Mouse (Mus musculus) heart, embryonic 15.5 days (tissue): Measurements from ENCODE around the gene Vps4a. TPM values are rescaled to one million over a fixed set of nuclear protein-coding genes. Genes with fewer than 3 reads are reported as not detected.
"Not testable (repeated sequence)": the region's sequence is repeated elsewhere in the genome, so short reads cannot be mapped to it uniquely, and the experiment has no call there.

Experiments used
- ATAC-seq: fragments of 200-750 bp; cut with Nextera tagmentation; replicated peaks from 2 replicates; pipeline ENCODE4 v1.8.0; 2017; ENCODE audit warnings: low read depth, moderate TSS enrichment; ENCODE audit not compliant: insufficient number of reproducible peaks, insufficient read depth, low FRiP score
- H3K27ac ChIP-seq: fragments of 300-500 bp; sonication (generic); 2 replicates; pipeline ENCODE4 v1.5.1; 2015; ENCODE audit warnings: mild to moderate bottlenecking, inconsistent platforms
- H3K27me3 ChIP-seq: fragments of 300-500 bp; sonication (generic); 2 replicates; pipeline ENCODE4 v1.6.1; 2015; ENCODE audit warnings: inconsistent platforms
- H3K36me3 ChIP-seq: fragments of 300-500 bp; sonication (generic); 2 replicates; pipeline ENCODE4 v1.6.1; 2015; ENCODE audit warnings: mild to moderate bottlenecking, inconsistent platforms
- H3K4me1 ChIP-seq: fragments of 300-500 bp; sonication (generic); replicated peaks from 2 replicates; pipeline ENCODE4 v1.6.1; 2015; ENCODE audit warnings: inconsistent platforms
- H3K4me2 ChIP-seq: fragments of 300-500 bp; sonication (generic); 2 replicates; pipeline ENCODE4 v1.6.1; 2015; ENCODE audit warnings: inconsistent platforms, mild to moderate bottlenecking, moderate library complexity
- H3K4me3 ChIP-seq: fragments of 300-500 bp; sonication (generic); 2 replicates; pipeline ENCODE4 v1.5.1; 2015; ENCODE audit warnings: mild to moderate bottlenecking, inconsistent platforms
- H3K9ac ChIP-seq: fragments of 300-500 bp; sonication (generic); 2 replicates; pipeline ENCODE4 v1.6.1; 2015; ENCODE audit warnings: mild to moderate bottlenecking, inconsistent platforms
- H3K9me3 ChIP-seq: fragments of 300-500 bp; sonication (generic); replicated peaks from 2 replicates; pipeline ENCODE4 v1.6.1; 2016; ENCODE audit warnings: inconsistent platforms
- WGBS: fragments of 180-500 bp; shearing (Covaris S2); methylation state at CpG from one replicate; pipeline ENCODE4 v1.1.7; 2015; ENCODE audit warnings: mixed read lengths; 5-methylcytosine and 5-hydroxymethylcytosine counted together
- polyA plus RNA-seq: library from polyadenylated mRNA; unstranded; fragments of >200 nt; fragmentation: Nextera tagmentation; extraction: Ambion mirVana; gene quantifications from 2 replicates; pipeline ENCODE4 v1.2.1, GENCODE M21; 2015

Gene Vps4a
- polyA plus RNA-seq, 1 experiment from 2014 or later: 52.8 TPM

DNA sequence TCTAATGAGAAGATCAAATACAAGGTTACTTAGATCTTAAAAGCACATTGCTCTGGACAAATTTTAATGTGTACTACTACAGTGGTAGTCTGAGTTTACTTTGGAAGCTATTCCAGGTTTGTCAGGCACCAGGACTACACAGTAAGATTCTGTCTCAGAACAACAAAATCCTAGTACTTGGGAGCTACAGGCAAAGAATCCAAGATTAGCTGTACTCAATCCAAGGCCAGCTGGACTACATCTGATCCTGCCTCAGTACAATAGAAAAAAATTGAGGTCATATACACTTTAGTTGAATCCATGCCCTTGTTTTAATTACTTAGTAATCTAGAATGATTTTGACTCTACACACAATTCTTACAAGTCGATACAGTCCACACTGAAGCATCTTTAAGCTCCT lies 16.1 kb upstream of the Vps4a start:
- Histone ChIP-seq H3K36me3 (peaks cover 19% of the 10 kb centered on the region), H3K9me3 (no peaks in the 10 kb centered on the region), H3K4me2 (no peak overlapping the region), H3K4me1 (no peaks in the 10 kb centered on the region), H3K9ac (no peak overlapping the region), H3K4me3 (no peak overlapping the region), H3K27ac (no peak overlapping the region), H3K27me3 (no peaks in the 10 kb centered on the region)
- 84% methylated on average over 1 of the region's 1 CpGs for WGBS
- no peak for ATAC-seq

DNA sequence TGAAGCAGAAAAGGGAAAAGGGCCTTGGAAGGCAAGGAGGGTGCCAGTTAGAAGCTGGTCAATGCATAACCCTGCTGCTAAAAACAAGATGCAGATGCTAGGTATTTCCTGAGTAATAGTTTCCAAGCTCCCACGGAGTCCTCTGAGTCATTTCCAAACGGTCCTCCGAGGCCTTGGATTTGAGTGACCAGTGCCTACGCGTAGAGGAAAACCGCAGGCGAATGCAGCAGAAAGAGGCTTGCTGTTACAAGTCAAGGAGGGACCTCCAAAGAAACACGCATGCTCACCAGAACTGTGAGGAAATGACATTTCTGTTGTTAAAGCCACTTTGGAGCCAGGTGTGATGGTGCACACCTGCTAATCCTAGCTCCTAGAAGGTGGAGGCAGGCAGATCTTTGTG lies 7.5 kb upstream of the Vps4a start:
- Histone ChIP-seq H3K36me3 (no peaks in the 10 kb centered on the region), H3K4me3 (no peak overlapping the region), H3K27me3 (no peaks in the 10 kb centered on the region), H3K9ac (no peak overlapping the region), H3K9me3 (no peaks in the 10 kb centered on the region), H3K4me2 (no peak overlapping the region), H3K27ac (no peak overlapping the region), H3K4me1 (no peaks in the 10 kb centered on the region)
- 83% methylated on average over 8 of the region's 8 CpGs for WGBS
- no peak for ATAC-seq

DNA sequence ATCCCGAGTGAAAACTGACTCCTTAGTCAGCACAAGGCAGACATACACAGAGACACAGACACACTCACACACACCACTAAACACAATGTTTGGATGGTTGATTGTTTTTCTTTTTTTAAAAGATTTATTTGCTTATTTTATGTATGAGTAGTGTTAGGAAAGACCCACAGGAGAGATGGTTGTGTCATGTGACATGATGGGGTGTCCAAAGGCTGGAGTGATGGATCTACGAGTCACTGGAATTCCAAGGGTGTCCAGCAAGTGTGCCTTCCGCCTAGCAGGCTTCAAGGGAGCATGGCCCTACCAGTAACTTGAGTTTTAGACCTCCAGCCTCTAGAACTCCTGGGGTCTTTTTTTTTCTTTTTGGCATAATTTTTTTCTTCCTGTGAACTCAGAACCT lies 1.7 kb upstream of the Vps4a start:
- peaks cover 17% of the 10 kb centered on the region for H3K4me1 ChIP-seq
- no peaks in the 10 kb centered on the region for H3K36me3 ChIP-seq
- no peak overlapping the region for H3K27ac ChIP-seq
- no peaks in the 10 kb centered on the region for H3K27me3 ChIP-seq
- H3K9ac ChIP-seq: no peak overlapping the region
- ATAC-seq: no peak
- no peaks in the 10 kb centered on the region for H3K9me3 ChIP-seq
- no peak overlapping the region for H3K4me3 ChIP-seq
- H3K4me2 ChIP-seq: no peak overlapping the region
- 74% methylated on average over 3 of the region's 3 CpGs for WGBS

DNA sequence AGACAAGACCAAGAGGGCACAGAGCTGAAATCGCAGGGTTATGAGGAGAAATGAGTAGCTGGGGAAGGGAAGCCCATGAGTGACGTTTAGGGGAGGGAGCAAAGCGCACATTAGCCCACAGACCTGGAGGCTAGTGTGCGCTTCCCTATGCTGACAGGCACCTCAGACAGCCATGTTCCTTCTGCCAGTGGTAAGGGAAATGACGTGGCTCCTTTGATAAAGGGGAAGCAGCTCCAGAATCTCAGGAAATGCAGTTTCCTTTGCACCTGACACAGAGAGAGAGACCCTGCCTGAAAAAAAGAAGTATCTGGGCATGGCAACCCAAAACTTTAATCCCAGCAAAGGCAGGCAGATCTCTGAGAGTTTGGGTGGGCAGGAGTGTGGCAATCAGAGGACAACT lies 964 bp upstream of the Vps4a start:
- H3K27ac ChIP-seq: no peak overlapping the region
- H3K36me3 ChIP-seq: no peaks in the 10 kb centered on the region
- no peaks in the 10 kb centered on the region for H3K27me3 ChIP-seq
- no peak overlapping the region for H3K4me3 ChIP-seq
- H3K4me2 ChIP-seq: no peak overlapping the region
- H3K9ac ChIP-seq: no peak overlapping the region
- no peak for ATAC-seq
- H3K4me1 ChIP-seq: peaks cover 17% of the 10 kb centered on the region
- 65% methylated on average over 5 of the region's 5 CpGs for WGBS
- no peaks in the 10 kb centered on the region for H3K9me3 ChIP-seq

DNA sequence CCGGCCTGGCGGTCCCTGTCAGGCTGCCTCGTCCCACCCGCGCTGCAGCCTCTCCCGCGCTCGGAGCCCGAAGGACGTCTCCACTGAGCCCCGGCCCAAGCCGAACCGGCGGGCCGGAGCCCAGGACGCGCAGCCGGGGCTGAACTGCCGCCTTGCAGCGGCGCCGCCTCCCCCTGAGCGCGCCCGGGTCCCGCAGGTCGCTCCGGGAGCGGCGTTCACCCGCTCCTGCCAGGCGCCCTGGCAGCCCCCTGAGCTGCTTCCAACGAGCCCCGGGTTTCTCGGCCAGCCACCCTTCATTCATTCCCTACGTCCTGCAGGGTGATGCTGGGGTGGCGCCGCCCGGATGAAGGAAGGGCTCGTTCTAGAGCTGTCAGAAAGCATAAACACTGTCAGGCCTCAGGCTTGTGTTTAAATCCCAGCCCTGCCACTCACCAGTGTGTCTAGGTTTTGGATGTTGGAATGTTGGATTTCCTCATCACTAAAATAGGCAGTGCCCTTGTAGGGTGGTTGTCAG lies 612 bp downstream of the Vps4a start:
- H3K27me3 ChIP-seq: no peaks in the 10 kb centered on the region
- H3K4me1 ChIP-seq: peaks cover 22% of the 10 kb centered on the region
- peaks cover 4% of the 10 kb centered on the region for H3K36me3 ChIP-seq
- peak overlapping the region; percentile 88 for H3K4me2 ChIP-seq
- peak overlapping the region; percentile 85 for H3K9ac ChIP-seq
- H3K9me3 ChIP-seq: no peaks in the 10 kb centered on the region
- peak overlapping the region; percentile 98 for H3K4me3 ChIP-seq
- WGBS: under 1% methylated on average over 40 of the region's 40 CpGs
- peak; percentile 41; the same call in 1 of the 2 replicates for ATAC-seq
- H3K27ac ChIP-seq: peak overlapping the region; percentile 75

DNA sequence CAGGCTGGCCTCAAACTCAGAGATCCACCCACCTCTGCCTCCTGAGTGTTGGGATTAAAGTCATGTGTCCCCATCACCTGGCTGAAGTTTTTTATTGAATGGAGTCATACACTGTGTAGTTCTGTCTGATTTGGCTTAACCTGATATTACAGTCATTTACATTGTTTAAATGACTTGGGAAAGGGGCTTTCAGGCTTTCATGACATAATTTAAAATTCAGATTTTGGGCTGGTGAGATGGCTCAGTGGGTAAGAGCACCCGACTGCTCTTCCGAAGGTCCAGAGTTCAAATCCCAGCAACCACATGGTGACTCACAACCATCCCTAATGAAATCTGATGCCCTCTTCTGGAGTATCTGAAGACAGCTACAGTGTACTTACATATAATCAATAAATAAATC lies 2.6 kb downstream of the Vps4a start:
- H3K27me3 ChIP-seq, ATAC-seq, H3K9ac ChIP-seq, H3K9me3 ChIP-seq, H3K27ac ChIP-seq, H3K4me3 ChIP-seq, H3K4me2 ChIP-seq: not testable (repeated sequence)
- Histone ChIP-seq H3K36me3 (peaks cover 12% of the 10 kb centered on the region), H3K4me1 (peaks cover 23% of the 10 kb centered on the region)
- 96% methylated on average over 2 of the region's 2 CpGs for WGBS

DNA sequence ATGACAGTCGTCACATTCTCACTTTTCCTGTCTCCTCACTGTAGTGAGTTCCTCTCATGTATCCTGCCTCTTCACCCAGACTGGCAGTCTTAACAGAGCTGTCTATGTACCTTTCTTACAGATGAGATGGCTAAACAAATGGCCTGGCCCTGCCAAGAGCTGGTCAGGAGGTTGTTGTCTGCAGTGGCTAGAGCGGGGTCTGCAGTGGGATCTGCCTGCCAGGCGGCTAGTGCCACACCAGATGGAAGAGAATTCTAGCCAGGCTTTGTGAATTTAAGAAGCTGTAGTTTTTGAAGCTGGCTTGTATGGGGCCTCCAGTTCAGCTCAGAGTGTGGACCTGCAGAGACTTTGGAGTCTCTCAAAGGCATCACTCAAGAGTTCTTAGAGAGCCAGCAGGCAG lies 4.6 kb downstream of the Vps4a start:
- Histone ChIP-seq H3K4me1 (peaks cover 23% of the 10 kb centered on the region), H3K27ac (no peak overlapping the region), H3K9ac (no peak overlapping the region), H3K4me2 (no peak overlapping the region), H3K4me3 (no peak overlapping the region), H3K9me3 (no peaks in the 10 kb centered on the region), H3K36me3 (peaks cover 32% of the 10 kb centered on the region), H3K27me3 (no peaks in the 10 kb centered on the region)
- ATAC-seq: no peak
- WGBS: 89% methylated on average over 3 of the region's 3 CpGs

DNA sequence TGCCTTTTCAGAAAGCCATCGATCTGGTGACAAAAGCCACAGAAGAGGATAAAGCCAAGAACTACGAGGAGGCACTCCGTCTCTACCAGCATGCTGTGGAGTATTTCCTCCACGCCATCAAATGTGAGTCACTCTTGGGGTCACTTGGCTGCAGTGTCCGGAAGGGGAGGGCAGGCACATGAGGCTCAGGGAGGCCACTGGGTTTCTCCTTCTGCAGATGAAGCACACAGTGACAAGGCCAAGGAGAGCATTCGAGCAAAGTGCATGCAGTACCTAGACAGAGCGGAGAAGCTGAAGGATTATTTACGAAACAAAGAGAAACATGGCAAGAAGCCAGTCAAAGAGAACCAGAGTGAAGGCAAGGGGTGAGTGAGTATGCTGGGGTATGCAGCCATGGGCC lies 5.6 kb downstream of the Vps4a start:
- Histone ChIP-seq H3K9ac (no peak overlapping the region), H3K4me2 (no peak overlapping the region), H3K36me3 (peaks cover 41% of the 10 kb centered on the region), H3K4me3 (no peak overlapping the region), H3K9me3 (no peaks in the 10 kb centered on the region), H3K27me3 (no peaks in the 10 kb centered on the region), H3K4me1 (peaks cover 23% of the 10 kb centered on the region), H3K27ac (0 out of 2 replicates have a peak overlapping the region, but pooled peaks have one; percentile 20)
- 78% methylated on average over 8 of the region's 8 CpGs for WGBS
- no peak for ATAC-seq

DNA sequence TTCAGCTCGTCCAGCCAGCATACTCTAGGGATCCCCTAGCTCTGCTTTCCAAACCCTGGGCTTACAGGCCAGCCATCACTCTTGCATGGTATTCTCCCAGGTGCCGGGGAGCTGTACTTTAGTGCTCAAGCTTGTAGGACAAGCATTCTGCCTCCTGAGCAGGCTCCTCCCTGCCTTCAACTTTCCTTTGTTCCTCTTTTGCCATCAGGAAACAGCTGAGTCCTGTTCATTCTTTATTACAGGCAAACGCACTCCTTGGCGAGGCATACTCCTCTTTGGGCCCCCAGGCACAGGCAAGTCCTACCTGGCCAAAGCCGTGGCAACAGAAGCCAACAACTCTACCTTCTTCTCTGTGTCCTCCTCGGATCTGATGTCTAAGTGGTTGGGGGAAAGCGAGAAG lies 9.6 kb downstream of the Vps4a start:
- Histone ChIP-seq H3K36me3 (peaks cover 81% of the 10 kb centered on the region), H3K27me3 (no peaks in the 10 kb centered on the region), H3K9ac (no peak overlapping the region), H3K27ac (no peak overlapping the region), H3K9me3 (no peaks in the 10 kb centered on the region), H3K4me2 (no peak overlapping the region), H3K4me3 (no peak overlapping the region), H3K4me1 (peaks cover 5% of the 10 kb centered on the region; the same call in 1 of the 2 replicates)
- WGBS: 81% methylated on average over 7 of the region's 7 CpGs
- no peak for ATAC-seq

DNA sequence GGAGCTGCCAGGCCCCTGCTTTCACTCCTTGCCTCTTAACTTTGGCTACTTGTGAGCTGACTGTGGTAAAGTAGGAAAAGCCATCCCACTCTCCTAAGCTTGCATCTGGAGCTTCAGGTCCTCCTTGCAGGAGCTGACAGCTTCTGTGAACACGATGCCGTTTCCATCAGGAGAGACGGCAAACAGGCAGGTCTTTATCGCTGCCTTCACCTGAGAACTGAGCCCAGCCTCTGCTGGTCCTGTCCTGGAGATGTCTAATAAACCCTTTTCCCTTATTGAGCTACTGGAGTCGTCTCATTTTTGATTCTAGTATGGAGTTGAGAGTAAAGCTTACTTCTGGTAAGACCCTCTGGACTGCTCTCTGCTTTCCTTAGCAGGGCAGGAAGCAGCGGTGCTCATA lies 14.5 kb downstream of the Vps4a start:
- no peak overlapping the region for H3K4me2 ChIP-seq
- WGBS: 92% methylated on average over 6 of the region's 6 CpGs
- H3K9me3 ChIP-seq: no peaks in the 10 kb centered on the region
- H3K4me3 ChIP-seq: no peak overlapping the region
- peaks cover 20% of the 10 kb centered on the region for H3K4me1 ChIP-seq
- H3K36me3 ChIP-seq: peaks cover 74% of the 10 kb centered on the region
- no peak overlapping the region for H3K27ac ChIP-seq
- ATAC-seq: no peak
- H3K9ac ChIP-seq: no peak overlapping the region
- H3K27me3 ChIP-seq: no peaks in the 10 kb centered on the region

DNA sequence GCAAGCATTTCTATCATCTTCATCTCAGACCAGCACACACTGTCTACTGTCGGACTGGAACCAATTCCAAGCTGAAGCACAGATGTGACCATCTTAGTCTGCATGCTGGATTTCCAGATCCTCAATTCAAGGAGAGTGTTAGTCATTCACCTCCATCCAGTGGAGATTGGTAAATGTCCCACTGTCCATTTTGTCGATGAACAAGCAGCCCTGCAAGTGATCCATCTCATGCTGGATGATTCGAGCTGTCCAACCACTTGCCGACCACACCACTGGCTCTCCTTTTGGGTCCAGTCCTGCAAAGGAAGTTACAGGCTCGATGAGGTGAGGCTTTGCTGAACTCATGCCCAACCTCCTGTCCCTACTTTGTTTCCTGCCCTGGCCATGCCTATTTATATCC lies 16.0 kb downstream of the Vps4a start:
- Histone ChIP-seq H3K4me2 (peak overlapping the region; percentile 84), H3K4me3 (peak overlapping the region; percentile 84), H3K9ac (peak overlapping the region; percentile 88), H3K27ac (peak overlapping the region; percentile 38; the same call in 1 of the 2 replicates), H3K27me3 (no peaks in the 10 kb centered on the region), H3K36me3 (peaks cover 74% of the 10 kb centered on the region), H3K4me1 (peaks cover 20% of the 10 kb centered on the region), H3K9me3 (no peaks in the 10 kb centered on the region)
- WGBS: 61% methylated on average over 5 of the region's 5 CpGs
- ATAC-seq: no peak

DNA sequence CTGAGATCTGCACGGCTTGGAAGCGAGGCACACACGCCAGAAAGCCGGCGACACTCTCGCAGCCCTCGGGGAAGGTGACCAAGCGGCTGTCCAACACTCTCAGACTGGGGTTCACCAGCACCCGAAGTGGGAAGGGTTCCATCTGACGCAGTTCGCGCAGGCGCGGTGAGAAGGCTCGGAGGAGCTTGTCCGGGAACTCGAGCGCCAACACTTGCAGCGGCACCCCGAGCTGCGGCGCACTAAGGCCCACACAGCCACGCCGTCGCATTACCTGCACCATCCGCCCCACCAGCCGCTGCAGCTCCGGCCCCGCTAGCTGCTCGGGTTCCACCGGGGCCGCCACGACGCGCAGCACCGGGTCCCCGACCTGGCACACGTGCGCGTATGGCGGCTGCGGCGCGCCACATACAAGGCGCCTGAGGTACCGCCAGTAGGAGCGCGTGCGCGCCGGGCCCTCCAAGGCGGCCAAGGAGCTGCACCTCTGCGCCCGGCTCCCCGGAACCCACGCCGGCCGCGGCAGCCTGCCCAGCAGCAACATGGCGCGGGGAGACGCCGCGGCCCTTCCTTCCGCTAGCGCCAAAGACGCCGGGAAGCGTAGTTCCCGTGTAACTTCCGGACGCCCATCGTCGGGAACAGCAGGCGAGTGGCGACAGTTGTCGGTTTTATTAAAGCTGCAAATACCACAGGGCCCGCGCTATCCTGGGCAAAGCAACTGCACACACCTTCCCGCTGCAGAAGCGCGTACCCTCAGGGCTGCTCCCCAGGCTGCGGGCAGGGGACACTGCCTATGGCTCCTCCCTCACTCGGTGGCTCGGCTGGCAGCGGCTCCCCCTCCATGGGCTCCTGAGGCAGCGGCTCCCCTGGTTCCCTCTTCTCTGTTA lies 17.3 kb downstream of the Vps4a start, which contains the start of gene Pdf:
Pdf (minus strand) TSS at position 554 of the 881 bp plus-strand sequence.
- ATAC-seq: peak; percentile 79
- WGBS: under 1% methylated on average over 82 of the region's 87 CpGs

More for the DNA sequence above, 17.3 kb downstream of the Vps4a start, which contains the start of gene Pdf:
- H3K36me3 ChIP-seq: peaks cover 74% of the 10 kb centered on the region
- peak within 1 kb of the TSS; percentile 84 for H3K4me3 ChIP-seq
- peaks cover 20% of the 10 kb centered on the region for H3K4me1 ChIP-seq
- no peaks in the 10 kb centered on the region for H3K27me3 ChIP-seq
- peak within 1 kb of the TSS; percentile 84 for H3K4me2 ChIP-seq
- peak within 1 kb of the TSS; percentile 88 for H3K9ac ChIP-seq
- H3K27ac ChIP-seq: peak within 1 kb of the TSS; percentile 95
- H3K9me3 ChIP-seq: no peaks in the 10 kb centered on the region
